9 mouse cellular contexts compared by ENCODE assay signal in genomic region chr6:93273917-93274513, GRCm38 (mm10).
DNase-seq lines count a peak whose midpoint lies in the region; ATAC-seq and TF ChIP-seq lines count a peak whose summit lies in the region.
"Had no signal": no experiment of that assay in that cellular context is flagged by ENCODE, and none has a peak within 500 bp of the region (broad histone marks: within the 10 kb centered on the region; RNA-seq: fewer than 3 reads in every experiment).

No protein-coding gene starts in this region.

- WGBS in kidney, embryonic 16.5 days, result 20% methylated on average over 12 of the region's 12 CpGs
- WGBS in stomach, postnatal 0 days, result 31% methylated on average over 12 of the region's 12 CpGs
- 82% methylated on average over 12 of the region's 12 CpGs for WGBS in hindbrain, postnatal 0 days

- TF ChIP-seq EP300 in stomach, postnatal 0 days (optimal IDR thresholded peaks at IDR 0.05), result no peak

- no peak overlapping the region for H3K4me2 ChIP-seq in kidney, embryonic 16.5 days (replicated peaks; ENCODE audit: low read depth, low read length)
- no peak overlapping the region for H3K4me2 ChIP-seq in stomach, postnatal 0 days (replicated peaks; ENCODE audit: low read depth)
- H3K4me2 ChIP-seq in hindbrain, postnatal 0 days (ENCODE audit: low read depth, low read length), result no peak overlapping the region

- TF ChIP-seq CTCF in stomach, postnatal 0 days (IDR thresholded peaks at IDR 0.05; ENCODE audit: low read depth), result no peak
- TF ChIP-seq CTCF in hindbrain, postnatal 0 days (IDR thresholded peaks at IDR 0.05; ENCODE audit: low read depth), result no peak
- TF ChIP-seq CTCF in left cerebral cortex, adult 2 months (IDR thresholded peaks at IDR 0.05), result no peak

- no peaks in the 10 kb centered on the region for H3K36me3 ChIP-seq in kidney, embryonic 16.5 days (ENCODE audit: insufficient read depth, low read length)
- no peaks in the 10 kb centered on the region for H3K36me3 ChIP-seq in stomach, postnatal 0 days (ENCODE audit: control insufficient read depth, insufficient read depth, low read length)
- no peaks in the 10 kb centered on the region for H3K36me3 ChIP-seq in hindbrain, postnatal 0 days (ENCODE audit: insufficient read depth, low read length)

- no peak overlapping the region for H3K4me3 ChIP-seq in kidney, embryonic 16.5 days (ENCODE audit: low read length)
- H3K4me3 ChIP-seq in stomach, postnatal 0 days (ENCODE audit: low read depth, low read length), result no peak overlapping the region
- H3K4me3 ChIP-seq in hindbrain, postnatal 0 days (ENCODE audit: low read length), result no peak overlapping the region
- H3K4me3 ChIP-seq in left cerebral cortex, adult 2 months, result no peak overlapping the region

- ATAC-seq in kidney, embryonic 16.5 days (ENCODE audit: low FRiP score, low TSS enrichment), result 0 out of 2 replicates have a peak, but pooled peaks have one; percentile 49
- peak; percentile 95 for ATAC-seq in stomach, postnatal 0 days (ENCODE audit: low FRiP score, low TSS enrichment)
- ATAC-seq in hindbrain, postnatal 0 days, result no peak

- DNase-seq in right cerebral cortex, postnatal 25 days, result peak; percentile 16
- DNase-seq in right cerebral cortex, postnatal 4 days, result no peak
- DNase-seq in gastrocnemius, postnatal 25 days, result peak; percentile 27
- peak; percentile 71 for DNase-seq in stomach, postnatal 0 days (ENCODE audit: low spot score)
- DNase-seq in hindbrain, postnatal 0 days (ENCODE audit: low spot score), result no peak
- DNase-seq in left cerebral cortex, adult 2 months (ENCODE audit: extremely low spot score in 1 of 2, low spot score in 2 of 2), result no peak
- DNase-seq in retina, postnatal 1 day, result no peak

- intact Hi-C loops in left cerebral cortex, adult 2 months (cut with DNase I), result no loop called here

- no peaks in the 10 kb centered on the region for H3K9me3 ChIP-seq in kidney, embryonic 16.5 days (ENCODE audit: low read length)
- no peaks in the 10 kb centered on the region for H3K9me3 ChIP-seq in stomach, postnatal 0 days (ENCODE audit: control insufficient read depth, low read length)
- no peaks in the 10 kb centered on the region for H3K9me3 ChIP-seq in hindbrain, postnatal 0 days (ENCODE audit: low read length)

- no peak overlapping the region; the same call in 1 of the 2 replicates for H3K9ac ChIP-seq in kidney, embryonic 16.5 days (replicated peaks; ENCODE audit: low read length)
- H3K9ac ChIP-seq in stomach, postnatal 0 days (ENCODE audit: low read length), result no peak overlapping the region; the same call in 1 of the 2 replicates
- H3K9ac ChIP-seq in hindbrain, postnatal 0 days (replicated peaks; ENCODE audit: low read length), result no peak overlapping the region
- H3K9ac ChIP-seq: liver, embryonic 14.5 days had no signal

- peak overlapping the region; percentile 66 for H3K27ac ChIP-seq in kidney, embryonic 16.5 days (ENCODE audit: low read length)
- peak overlapping the region; percentile 61; the same call in 1 of the 2 replicates for H3K27ac ChIP-seq in stomach, postnatal 0 days (replicated peaks)
- H3K27ac ChIP-seq in hindbrain, postnatal 0 days, result no peak overlapping the region
- H3K27ac ChIP-seq in left cerebral cortex, adult 2 months, result no peak overlapping the region
- H3K27ac ChIP-seq: liver, embryonic 14.5 days had no signal

- no peaks in the 10 kb centered on the region for H3K27me3 ChIP-seq in kidney, embryonic 16.5 days (ENCODE audit: insufficient read depth, low read length)
- H3K27me3 ChIP-seq in stomach, postnatal 0 days (ENCODE audit: control insufficient read depth, insufficient read depth, low read length), result no peaks in the 10 kb centered on the region
- H3K27me3 ChIP-seq in hindbrain, postnatal 0 days (ENCODE audit: insufficient read depth, low read length), result no peaks in the 10 kb centered on the region

- H3K4me1 ChIP-seq in kidney, embryonic 16.5 days (ENCODE audit: insufficient read depth, low read length), result peaks cover 19% of the 10 kb centered on the region
- H3K4me1 ChIP-seq in stomach, postnatal 0 days (replicated peaks; ENCODE audit: control insufficient read depth, insufficient read depth), result no peaks in the 10 kb centered on the region
- H3K4me1 ChIP-seq in hindbrain, postnatal 0 days (ENCODE audit: insufficient read depth, low read length), result no peaks in the 10 kb centered on the region

Comparison
In these comparisons a context has a peak if more than half of its experiments do, and no peak if none do; other contexts are left out.
1. DNase-seq: peak in right cerebral cortex, postnatal 25 days (single experiment), gastrocnemius, postnatal 25 days (single experiment) and stomach, postnatal 0 days (single experiment); none in right cerebral cortex, postnatal 4 days (single experiment), hindbrain, postnatal 0 days (single experiment), left cerebral cortex, adult 2 months (0 of 2) and retina, postnatal 1 day (single experiment).
2. H3K27ac ChIP-seq: peak in kidney, embryonic 16.5 days (single experiment) and stomach, postnatal 0 days (single experiment); none in hindbrain, postnatal 0 days (single experiment) and left cerebral cortex, adult 2 months (single experiment).